Mouse (Mus musculus): Measurements from ENCODE around the gene Tppp3.

GRCm38 (mm10) chr8:105489281-105489680, 18.0 kb upstream of the Tppp3 start:
- TF ChIP-seq TCF12 (IDR thresholded peaks at IDR 0.05; ENCODE audit: insufficient read depth, poor library complexity, severe bottlenecking) (no peak), MYOG (IDR thresholded peaks at IDR 0.05; ENCODE audit: control insufficient read depth in 1 of 3, insufficient read depth in 1 of 3, insufficient read length in 2 of 3, low read depth in 2 of 3) (no peak), POLR2A (IDR thresholded peaks at IDR 0.05; ENCODE audit: insufficient read length, low read depth) (no peak), E2F4 (IDR thresholded peaks at IDR 0.05; ENCODE audit: insufficient read depth) (no peak), USF1 (IDR thresholded peaks at IDR 0.05; ENCODE audit: low read depth) (no peak), MYOD1 (IDR thresholded peaks at IDR 0.05; ENCODE audit: control insufficient read depth in 1 of 3, insufficient read length in 2 of 3, low read depth in 2 of 3) (no peak), TCF3 (IDR thresholded peaks at IDR 0.05; ENCODE audit: insufficient read length, low read depth) (no peak), POLR2AphosphoS2 (IDR thresholded peaks at IDR 0.05; ENCODE audit: insufficient read length, low read depth) (no peak)
